Comparison of ENCODE assay signal across 25 mouse cellular contexts in the genomic region with DNA sequence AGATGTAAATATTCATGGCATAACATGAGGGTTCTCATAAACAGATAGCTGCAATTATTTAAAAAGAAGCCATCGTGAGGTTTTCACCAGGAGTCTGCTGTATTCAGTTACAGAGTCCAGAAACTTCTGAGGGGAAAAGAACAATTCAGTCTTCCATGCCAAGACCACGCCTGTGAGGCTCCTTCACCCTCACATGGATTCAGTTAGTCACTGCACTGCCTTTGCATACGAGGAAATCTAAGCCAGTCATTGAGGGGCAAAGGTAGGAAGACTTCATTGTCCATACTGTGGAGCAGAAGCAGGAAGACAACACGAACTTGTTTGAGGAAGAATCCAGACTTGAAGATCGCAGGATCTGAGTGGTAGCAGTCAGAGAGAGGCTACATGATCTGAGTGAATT. TPM values are rescaled to one million over a fixed set of nuclear protein-coding genes. Genes with fewer than 3 reads are reported as not detected.
DNase-seq lines count a peak whose midpoint lies in the region; ATAC-seq and TF ChIP-seq lines count a peak whose summit lies in the region.
"Had no signal": no experiment of that assay in that cellular context is flagged by ENCODE, and none has a peak within 500 bp of the region (broad histone marks: within the 10 kb centered on the region; RNA-seq: fewer than 3 reads in every experiment).

No protein-coding gene starts in this region.

- no peak overlapping the region for H3K4me3 ChIP-seq in heart, adult 2 months
- H3K4me3 ChIP-seq in embryonic facial prominence, embryonic 15.5 days (replicated peaks), result no peak overlapping the region
- H3K4me3 ChIP-seq: embryonic facial prominence, embryonic 12.5 days; erythroblast, embryonic 14.5 days; forebrain, embryonic 10.5 days; gastrocnemius, adult 2 months; heart, embryonic 10.5 days; hindbrain, embryonic 12.5 days had no signal

- no peak overlapping the region for H3K9ac ChIP-seq in heart, adult 2 months (ENCODE audit: low read depth, low read length)
- H3K9ac ChIP-seq in embryonic facial prominence, embryonic 15.5 days, result no peak overlapping the region
- H3K9ac ChIP-seq: embryonic facial prominence, embryonic 12.5 days; hindbrain, embryonic 12.5 days had no signal

- no peaks in the 10 kb centered on the region; the same call in 1 of the 2 replicates for H3K4me1 ChIP-seq in heart, adult 2 months (ENCODE audit: control insufficient read depth, insufficient read depth, low read length)
- peaks cover 20% of the 10 kb centered on the region; the same call in 1 of the 2 replicates for H3K4me1 ChIP-seq in embryonic facial prominence, embryonic 15.5 days
- H3K4me1 ChIP-seq: hindbrain, embryonic 12.5 days had no signal

- H3K27me3 ChIP-seq in heart, adult 2 months (ENCODE audit: control insufficient read depth, insufficient read depth, low read length), result no peaks in the 10 kb centered on the region
- H3K27me3 ChIP-seq in embryonic facial prominence, embryonic 15.5 days, result no peaks in the 10 kb centered on the region
- H3K27me3 ChIP-seq: embryonic facial prominence, embryonic 12.5 days; hindbrain, embryonic 12.5 days had no signal

- ATAC-seq in embryonic facial prominence, embryonic 15.5 days (ENCODE audit: insufficient number of reproducible peaks, low FRiP score, low TSS enrichment, low read depth), result no peak
- ATAC-seq: activated CD4-positive, CD25-positive, alpha-beta regulatory T cell, adult 4 months; forebrain, embryonic 14.5 days; hindbrain, embryonic 16.5 days; inflammation-experienced regulatory T-cells, adult 6 months; Patski had no signal

- H3K27ac ChIP-seq in heart, adult 2 months, result no peak overlapping the region
- peak overlapping the region; percentile 65 for H3K27ac ChIP-seq in embryonic facial prominence, embryonic 15.5 days (replicated peaks)
- H3K27ac ChIP-seq: embryonic facial prominence, embryonic 12.5 days; forebrain, embryonic 10.5 days; gastrocnemius, adult 2 months; heart, embryonic 10.5 days; hindbrain, embryonic 12.5 days had no signal

- no peaks in the 10 kb centered on the region for H3K9me3 ChIP-seq in embryonic facial prominence, embryonic 15.5 days (replicated peaks)
- H3K9me3 ChIP-seq: embryonic facial prominence, embryonic 12.5 days; forebrain, embryonic 10.5 days; heart, embryonic 10.5 days; hindbrain, embryonic 12.5 days had no signal

- H3K4me2 ChIP-seq in embryonic facial prominence, embryonic 15.5 days (replicated peaks), result no peak overlapping the region
- H3K4me2 ChIP-seq: embryonic facial prominence, embryonic 12.5 days; hindbrain, embryonic 12.5 days had no signal

- H3K79me2 ChIP-seq in heart, adult 2 months (replicated peaks; ENCODE audit: control insufficient read depth, insufficient read depth, low read length), result no peaks in the 10 kb centered on the region

- DNase-seq in heart, adult 11 months, result peak; percentile 48
- no peak for DNase-seq in heart, adult 2 months
- DNase-seq in adipocyte (ENCODE audit: low spot score), result peak; percentile 32
- DNase-seq in urinary bladder, postnatal 14 days (ENCODE audit: low spot score), result no peak
- no peak for DNase-seq in kidney, adult 18-20 months
- DNase-seq in kidney, adult 9 months, result no peak
- DNase-seq: adrenal gland, adult 2 months; adrenal gland, postnatal 25 days; cerebellum, adult 2 months; cerebellum, postnatal 10 days; gastrocnemius, adult 2 months; gastrocnemius, postnatal 25 days; heart, postnatal 10 days; heart, postnatal 4 days had no signal

- intact Hi-C loops in heart, adult 2 months (cut with DNase I), result loop anchor here (5.0 to 10.0 kb wide), 2 partner anchors 88 to 311 kb away; partner anchors contain the start of gene Ednra

- TF ChIP-seq POLR2A in heart, adult 2 months (IDR thresholded peaks at IDR 0.05; ENCODE audit: insufficient read depth, low read depth, low read length), result no peak

- TF ChIP-seq EP300 in heart, adult 2 months (IDR thresholded peaks at IDR 0.05; ENCODE audit: insufficient read depth, low read depth, low read length), result no peak

- WGBS in heart, adult 2 months, result 64% methylated on average over 5 of the region's 5 CpGs
- WGBS in embryonic facial prominence, embryonic 15.5 days, result 35% methylated on average over 5 of the region's 5 CpGs

- no peak for TF ChIP-seq CTCF in heart, adult 2 months (IDR thresholded peaks at IDR 0.05)

- no peaks in the 10 kb centered on the region for H3K36me3 ChIP-seq in heart, adult 2 months (ENCODE audit: control insufficient read depth, insufficient read depth, low read length)
- no peaks in the 10 kb centered on the region for H3K36me3 ChIP-seq in embryonic facial prominence, embryonic 15.5 days
- H3K36me3 ChIP-seq: embryonic facial prominence, embryonic 12.5 days; forebrain, embryonic 10.5 days; heart, embryonic 10.5 days; hindbrain, embryonic 12.5 days had no signal

RNA-seq across cellular contexts. Expression of gene Tmem184c, which starts 23.5 kb away (rescaled TPM):
- 10 to 100 TPM; 11.0 to 11.1 TPM for total RNA-seq in heart, adult 2 months (2021)
- 7.4 and 10.7 TPM in 2 replicates for polyA plus RNA-seq in heart, adult 2 months (2012; rRNA removed)
- polyA plus RNA-seq in embryonic facial prominence, embryonic 15.5 days (2015; fragmentation: Nextera tagmentation; extraction: Ambion mirVana), result 31.4 and 34.4 TPM in 2 replicates
- polyA plus RNA-seq: erythroblast, embryonic 14.5 days had no signal

Comparison
In these comparisons a context has a peak if more than half of its experiments do, and no peak if none do; other contexts are left out.
1. DNase-seq: peak in heart, adult 11 months (single experiment) and adipocyte (single experiment); none in heart, adult 2 months (0 of 2), urinary bladder, postnatal 14 days (single experiment), kidney, adult 18-20 months (single experiment) and kidney, adult 9 months (single experiment).